Mouse (Mus musculus) heart, adult 2 months (tissue): ENCODE results near the gene Gm867.

Experiments used
- CTCF ChIP-seq: fragments of 200-600 bp; IDR thresholded peaks from 2 replicates; pipeline ENCODE4 v1.8.1; 2022; ENCODE audit warnings: antibody characterized with exemption, mild to moderate bottlenecking, moderate library complexity
- EP300 ChIP-seq: fragments of 200-500 bp; IDR thresholded peaks from 2 replicates; pipeline ENCODE4 v1.6.1; 2011; ENCODE audit warnings: low read depth, low read length, control low read depth; ENCODE audit not compliant: insufficient read depth
- POLR2A ChIP-seq: fragments of 200-500 bp; IDR thresholded peaks from 2 replicates; pipeline ENCODE4 v1.6.1; 2011; ENCODE audit warnings: mild to moderate bottlenecking, low read depth, low read length, control low read depth; ENCODE audit not compliant: insufficient read depth

- TF ChIP-seq POLR2A (no peak), CTCF (no peak), EP300 (no peak)
Observed at GRCm38 (mm10) chr10:75949053-75950045, 8.9 kb upstream of the Gm867 start.
